Mouse (Mus musculus): Measurements from ENCODE around the gene Tubal3. TPM values are rescaled to one million over a fixed set of nuclear protein-coding genes. Genes with fewer than 3 reads are reported as not detected.

Tubal3 gene
- polyA plus RNA-seq (2012; rRNA removed; ENCODE audit: low replicate concordance), result not detected in 2 replicates

GRCm38 (mm10) chr13:3917571-3918311 lies at the start of gene Tubal3, which contains the start of gene Net1:
Gene Tubal3, plus strand, starts transcription at chr13:3918274.
Gene Net1, minus strand, starts transcription at chr13:3918220.

GRCm38 (mm10) chr13:3945249-3945648 lies 27.2 kb downstream of the Tubal3 start, which contains the start of gene Ucn3:
Gene Ucn3, minus strand, starts transcription at chr13:3945349.

Other genes starting within 250 kb of the Tubal3 start
- gene Calml3, start 114.0 kb upstream of the Tubal3 start, polyA plus RNA-seq (2012; rRNA removed; ENCODE audit: low replicate concordance), result 0.41 and 5.0 TPM in 2 replicates
- 4.7 TPM in 1 of 2 replicates, not detected in the other for gene Calm4, start 80.5 kb upstream of the Tubal3 start, polyA plus RNA-seq (2012; rRNA removed; ENCODE audit: low replicate concordance)
- 0.42 TPM in 1 of 2 replicates, not detected in the other for gene Calm5, start 64.1 kb upstream of the Tubal3 start, polyA plus RNA-seq (2012; rRNA removed; ENCODE audit: low replicate concordance)
- gene Net1, start 54 bp upstream of the Tubal3 start, polyA plus RNA-seq (2012; rRNA removed; ENCODE audit: low replicate concordance), result 35.4 and 40.8 TPM in 2 replicates
- gene Ucn3, start 27.1 kb downstream of the Tubal3 start, polyA plus RNA-seq (2012; rRNA removed; ENCODE audit: low replicate concordance), result not detected in 2 replicates
- 1.9 and 5.8 TPM in 2 replicates for gene Akr1c14, start 130.7 kb downstream of the Tubal3 start, polyA plus RNA-seq (2012; rRNA removed; ENCODE audit: low replicate concordance)
- 3.7 and 10.8 TPM in 2 replicates for gene Akr1c18, start 232.4 kb downstream of the Tubal3 start, polyA plus RNA-seq (2012; rRNA removed; ENCODE audit: low replicate concordance)

All from mammary gland, adult 2 months (tissue).